Mouse (Mus musculus): ENCODE results near the gene Tmem189. TPM values are rescaled to one million over a fixed set of nuclear protein-coding genes. Genes with fewer than 3 reads are reported as not detected.

The Tmem189 gene
- 100 to 1,000 TPM; 103 to 105 TPM for total RNA-seq (2023)

DNA sequence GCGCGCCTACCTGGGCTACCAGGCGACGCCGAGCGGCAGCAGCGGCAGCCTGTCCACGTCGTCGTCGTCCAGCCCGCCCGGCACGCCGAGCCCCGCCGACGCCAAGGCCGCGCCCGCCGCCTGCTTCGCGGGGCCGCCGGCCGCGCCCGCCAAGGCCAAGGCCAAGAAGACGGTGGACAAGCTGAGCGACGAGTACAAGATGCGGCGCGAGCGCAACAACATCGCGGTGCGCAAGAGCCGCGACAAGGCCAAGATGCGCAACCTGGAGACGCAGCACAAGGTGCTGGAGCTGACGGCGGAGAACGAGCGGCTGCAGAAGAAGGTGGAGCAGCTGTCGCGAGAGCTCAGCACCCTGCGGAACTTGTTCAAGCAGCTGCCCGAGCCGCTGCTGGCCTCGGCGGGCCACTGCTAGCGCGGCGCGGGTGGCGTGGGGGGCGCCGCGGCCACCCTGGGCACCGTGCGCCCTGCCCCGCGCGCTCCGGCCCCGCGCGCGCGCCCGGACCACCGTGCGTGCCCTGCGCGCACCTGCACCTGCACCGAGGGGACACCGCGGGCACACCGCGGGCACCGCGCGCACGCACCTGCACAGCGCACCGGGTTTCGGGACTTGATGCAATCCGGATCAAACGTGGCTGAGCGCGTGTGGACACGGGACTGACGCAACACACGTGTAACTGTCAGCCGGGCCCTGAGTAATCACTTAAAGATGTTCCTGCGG, at the start of gene Tmem189:
Gene Tmem189, minus strand, starts transcription at position 322 of the 718 bp plus-strand sequence.

DNA sequence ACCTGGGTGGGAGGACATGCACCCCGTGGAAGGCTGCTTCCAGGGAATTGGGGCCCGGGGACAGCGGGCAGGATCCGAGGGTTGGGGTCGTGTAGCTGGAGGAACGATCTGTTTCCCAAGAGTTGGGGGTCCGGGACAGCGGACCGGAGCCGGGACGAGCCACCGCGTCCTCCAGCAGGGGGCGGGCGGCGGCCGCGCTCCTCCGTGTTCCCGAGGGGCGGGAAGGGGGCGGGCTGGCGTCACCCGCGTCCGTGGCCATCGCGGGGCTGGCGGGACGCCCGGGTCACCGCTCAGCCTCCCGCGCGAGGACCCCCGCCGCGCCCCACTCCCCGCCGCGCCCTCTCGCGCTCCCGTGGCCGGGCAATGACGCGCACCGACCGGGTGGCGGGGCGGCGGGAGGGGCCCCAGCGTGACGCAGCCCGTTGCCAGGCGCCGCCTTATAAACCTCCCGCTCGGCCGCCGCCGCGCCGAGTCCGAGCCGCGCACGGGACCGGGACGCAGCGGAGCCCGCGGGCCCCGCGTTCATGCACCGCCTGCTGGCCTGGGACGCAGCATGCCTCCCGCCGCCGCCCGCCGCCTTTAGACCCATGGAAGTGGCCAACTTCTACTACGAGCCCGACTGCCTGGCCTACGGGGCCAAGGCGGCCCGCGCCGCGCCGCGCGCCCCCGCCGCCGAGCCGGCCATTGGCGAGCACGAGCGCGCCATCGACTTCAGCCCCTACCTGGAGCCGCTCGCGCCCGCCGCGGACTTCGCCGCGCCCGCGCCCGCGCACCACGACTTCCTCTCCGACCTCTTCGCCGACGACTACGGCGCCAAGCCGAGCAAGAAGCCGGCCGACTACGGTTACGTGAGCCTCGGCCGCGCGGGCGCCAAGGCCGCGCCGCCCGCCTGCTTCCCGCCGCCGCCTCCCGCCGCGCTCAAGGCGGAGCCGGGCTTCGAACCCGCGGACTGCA, 847 bp downstream of the Tmem189 start, which contains the start of gene Cebpb:
Gene Cebpb, plus strand, starts transcription at position 418 of the 954 bp plus-strand sequence.

DNA sequence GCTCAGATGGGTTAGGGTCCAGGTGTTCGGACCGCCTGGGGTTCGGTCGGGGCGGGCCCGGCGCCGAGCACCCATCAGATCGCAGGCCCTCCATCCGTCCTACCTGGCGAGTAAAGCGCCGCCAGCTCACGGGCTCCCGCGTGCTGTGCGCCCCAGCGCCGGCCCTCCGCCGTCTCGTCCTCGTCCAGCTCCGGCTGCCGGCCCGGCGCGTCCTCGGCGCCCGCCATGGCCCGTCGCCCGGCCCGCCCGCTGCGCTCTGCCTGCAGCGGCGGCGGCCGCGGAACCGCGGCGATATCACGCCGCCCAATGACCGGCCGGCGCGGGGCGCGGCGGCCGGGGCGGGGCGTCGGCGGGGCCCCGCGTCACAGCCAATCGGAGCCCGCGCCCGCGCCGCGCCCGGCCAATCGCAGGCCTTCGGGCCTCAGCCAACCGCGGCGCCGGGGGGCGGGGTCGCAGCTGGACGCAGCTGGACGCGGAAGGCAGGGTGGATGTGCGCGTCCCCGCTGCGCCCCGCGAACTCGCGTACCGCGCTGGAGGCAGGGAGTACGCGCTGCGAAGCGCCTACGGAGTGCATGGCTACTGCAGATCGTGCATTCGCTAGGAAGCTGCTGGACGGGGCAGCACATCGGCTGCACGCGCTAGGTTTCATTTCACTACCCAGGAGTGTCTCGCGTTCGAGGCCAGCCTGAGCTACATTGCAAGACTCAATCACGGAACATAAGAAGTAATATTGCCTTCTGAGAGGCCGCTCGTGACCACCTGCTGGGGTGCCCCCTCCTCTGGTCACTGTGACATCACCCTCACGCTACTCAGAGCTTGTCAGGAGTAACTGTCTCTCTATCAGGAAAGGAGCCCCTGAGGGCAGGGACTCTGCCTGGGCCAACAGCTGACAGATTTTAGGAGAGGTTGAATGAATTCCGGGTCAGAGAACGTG, 28.1 kb downstream of the Tmem189 start, which contains the start of gene Gm20431:
Gene Gm20431, minus strand, starts transcription at position 227 of the 934 bp plus-strand sequence.

DNA sequence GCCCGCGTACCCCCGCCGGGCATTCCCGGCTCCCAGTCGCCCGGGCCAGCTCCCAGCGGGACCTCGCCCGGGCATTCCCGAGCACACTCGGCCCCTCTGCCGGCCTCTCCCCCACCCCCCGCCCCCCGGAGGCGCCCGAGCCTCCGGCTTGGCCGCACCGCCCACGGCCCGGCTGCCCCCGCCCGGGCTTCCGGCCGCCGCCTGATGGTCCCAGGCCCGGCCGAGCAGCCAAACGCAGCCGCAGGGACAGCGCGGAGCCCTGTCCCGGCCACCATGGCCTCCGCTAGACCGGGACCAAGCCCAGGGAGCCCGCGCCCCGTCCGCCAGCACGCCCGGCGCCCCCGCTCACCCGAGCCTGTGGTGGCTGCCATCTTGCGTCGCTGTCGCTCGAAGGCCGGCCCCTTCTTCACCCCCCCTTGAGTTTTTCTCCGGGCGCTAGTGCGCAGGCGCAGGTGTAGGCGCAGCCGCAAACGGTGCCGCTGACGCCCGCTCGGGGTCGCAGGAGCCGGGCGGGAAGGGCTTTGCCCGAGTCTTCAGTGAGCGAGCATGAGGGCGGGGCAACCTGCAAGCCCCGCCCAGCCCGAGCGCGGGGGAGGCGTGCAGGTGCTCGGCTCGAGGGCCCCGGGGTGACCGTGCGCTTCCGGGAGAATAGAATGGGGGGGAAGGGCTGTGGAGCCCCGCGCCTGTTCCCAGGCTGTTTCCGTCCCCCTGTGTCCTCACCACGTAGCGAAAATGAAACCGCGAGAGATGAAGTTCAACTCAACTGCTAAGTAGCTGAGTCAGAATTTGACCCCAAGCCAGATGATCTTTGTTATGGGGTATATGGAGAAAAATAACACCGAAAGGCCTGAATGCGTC, 57.8 kb downstream of the Tmem189 start, which contains the start of gene Ube2v1:
Gene Ube2v1, minus strand, starts transcription at position 505 of the 858 bp plus-strand sequence.

Other genes starting within 250 kb of the Tmem189 start
- 10 to 100 TPM; 50.5 to 55.6 TPM for gene Rnf114, start 197.2 kb downstream of the Tmem189 start, total RNA-seq (2023)
- 10 to 100 TPM; 23.4 to 31.2 TPM for gene Spata2, start 196.9 kb downstream of the Tmem189 start, total RNA-seq (2023)
- 1 to 10 TPM; 1.1 to 1.2 TPM for gene Snai1, start 151.6 kb downstream of the Tmem189 start, total RNA-seq (2023)
- gene Ube2v1, start 57.7 kb downstream of the Tmem189 start, total RNA-seq (2023): 10 to 100 TPM; 83.0 to 92.3 TPM
- 10 to 100 TPM; 10.9 to 14.4 TPM for gene Gm20431, start 28.3 kb downstream of the Tmem189 start, total RNA-seq (2023)
- gene Cebpb, start 907 bp downstream of the Tmem189 start, total RNA-seq (2023): 100 to 1,000 TPM; 360 to 428 TPM
- 100 to 1,000 TPM; 138 to 161 TPM for gene Ptpn1, start 242.2 kb upstream of the Tmem189 start, total RNA-seq (2023)

Data from neutrophil, adult 83 days (primary cell).